Mouse (Mus musculus) 416B (cell line): Measurements from ENCODE around the gene Gtf3a.
"Not testable (repeated sequence)": the region's sequence is repeated elsewhere in the genome, so short reads cannot be mapped to it uniquely, and the experiment has no call there.

Experiments used
- DNase-seq: peaks from one replicate; pipeline ENCODE4 v3.0.0; 2011; ENCODE audit warnings: low read depth

Gene Gtf3a

DNA sequence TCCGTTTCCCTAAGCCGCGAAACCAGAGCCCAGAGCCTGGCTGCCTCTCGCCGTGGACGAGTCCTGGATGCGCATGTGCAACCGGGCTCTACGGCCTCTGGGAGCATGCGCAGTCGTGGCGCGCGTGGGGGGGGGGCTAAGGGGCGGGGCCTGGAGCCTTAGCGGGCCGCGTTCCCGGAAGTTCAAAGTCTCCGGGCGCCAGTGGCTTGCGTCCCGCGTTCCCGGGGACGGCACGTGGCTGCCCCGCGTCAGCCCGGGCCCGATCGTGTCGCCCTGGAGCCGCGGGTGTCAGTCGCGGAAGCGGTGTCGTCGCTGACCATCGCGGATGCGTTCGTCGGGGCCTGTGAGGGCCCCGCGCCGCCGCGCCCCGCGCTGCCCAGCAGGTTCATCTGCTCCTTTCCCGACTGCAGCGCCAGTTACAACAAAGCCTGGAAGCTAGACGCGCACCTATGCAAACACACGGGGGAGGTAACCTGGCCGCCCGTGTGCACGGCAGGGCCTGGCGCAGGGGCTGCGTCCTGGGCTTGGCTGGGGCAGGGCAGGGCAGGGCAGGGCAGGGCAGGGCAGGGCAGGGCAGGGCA lies at the start of gene Gtf3a:
Gene Gtf3a, plus strand, starts transcription at position 150 of the 581 bp plus-strand sequence.
- peak; percentile 91 for DNase-seq

DNA sequence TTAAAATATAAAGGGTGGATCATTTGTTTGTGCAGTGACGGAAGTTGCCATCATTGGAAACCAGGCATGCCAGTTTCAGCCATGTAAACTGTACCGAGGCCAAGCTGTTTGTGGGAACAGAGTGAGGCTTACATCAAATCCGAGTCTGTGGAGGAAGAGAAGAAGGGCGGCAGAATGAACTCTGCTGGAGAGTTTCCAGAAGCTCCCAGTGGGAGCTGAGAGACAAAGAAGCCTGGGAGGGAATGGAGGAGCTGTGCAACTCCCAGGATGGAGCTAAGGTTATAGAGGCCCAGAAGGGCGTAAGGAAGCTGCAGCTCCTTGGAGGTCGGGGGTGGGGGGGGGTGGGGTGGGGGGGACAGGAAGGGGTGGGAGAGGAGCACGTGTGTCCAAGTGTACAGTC lies 48.1 kb upstream of the Gtf3a start:
- no peak for DNase-seq

DNA sequence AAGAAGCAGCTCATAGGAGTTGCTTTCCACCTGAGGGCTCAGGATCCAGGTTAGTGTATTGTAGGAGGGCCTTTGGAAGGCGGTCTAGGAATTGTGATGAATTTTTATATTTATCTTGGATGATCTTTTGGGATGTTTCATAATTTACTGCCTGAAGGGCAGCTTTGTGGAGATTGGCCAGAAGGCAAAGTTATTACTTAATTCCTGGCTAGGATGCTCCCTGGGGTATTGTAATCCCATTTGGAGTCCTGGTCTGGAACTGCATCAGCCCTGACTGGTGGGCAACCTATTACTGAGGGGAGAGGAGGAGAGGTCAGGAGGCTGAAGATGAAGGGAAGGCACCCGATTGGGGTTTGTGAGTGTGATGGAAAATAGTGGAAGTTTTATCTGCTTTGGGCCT lies 47.0 kb upstream of the Gtf3a start:
- DNase-seq: no peak

DNA sequence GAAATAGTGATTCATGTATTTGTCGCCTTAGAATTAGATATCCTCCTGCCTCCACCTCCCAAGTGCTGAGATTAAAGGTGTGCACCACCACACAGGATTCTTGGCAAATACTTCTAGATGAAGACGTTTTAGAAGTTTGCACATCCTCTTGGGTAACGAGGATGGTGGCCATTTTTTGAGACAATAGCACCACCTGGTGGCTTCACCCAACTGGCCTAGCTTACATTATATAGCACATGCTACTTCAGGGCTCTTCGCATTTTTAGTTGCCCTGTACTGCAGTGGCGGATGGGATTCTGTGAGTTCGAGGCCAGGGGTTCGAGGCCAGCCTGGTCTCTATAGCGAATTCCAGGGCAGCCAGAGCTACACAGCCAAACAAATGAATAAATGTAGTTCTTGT lies 44.1 kb upstream of the Gtf3a start:
- DNase-seq: peak; percentile 93

DNA sequence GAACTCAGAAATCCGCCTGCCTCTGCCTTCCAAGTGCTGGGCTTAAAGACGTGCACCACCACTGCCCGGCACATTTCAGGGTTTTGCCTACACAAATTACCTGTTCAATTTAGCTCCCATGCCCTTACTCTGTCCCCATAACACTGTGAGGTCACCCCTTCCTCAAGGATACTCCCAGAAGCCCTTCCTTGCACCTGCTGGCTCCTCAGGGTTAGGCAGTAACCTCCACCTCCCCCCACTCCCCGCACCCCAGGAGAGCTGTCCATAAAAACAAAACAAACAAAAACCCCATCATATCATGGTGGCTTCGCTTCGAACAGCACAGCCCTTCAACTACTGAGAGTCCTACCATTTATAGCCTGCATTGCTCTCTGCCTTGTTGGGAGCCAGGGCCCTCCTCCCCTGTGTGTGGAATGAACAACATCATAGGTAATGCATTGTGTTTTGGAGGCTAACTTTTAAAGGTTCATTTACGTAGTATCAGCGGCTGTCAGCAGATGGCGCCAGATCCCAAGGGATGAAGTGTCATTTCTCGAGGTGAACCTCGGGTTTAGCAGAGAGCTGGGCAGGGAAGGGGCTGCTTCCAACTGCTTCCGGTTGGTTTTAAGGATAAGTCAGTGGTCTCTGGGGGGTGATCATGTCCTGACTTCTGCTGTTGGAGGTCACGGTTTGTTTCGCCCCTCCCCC lies 42.8 kb upstream of the Gtf3a start:
- peak; percentile 80 for DNase-seq

DNA sequence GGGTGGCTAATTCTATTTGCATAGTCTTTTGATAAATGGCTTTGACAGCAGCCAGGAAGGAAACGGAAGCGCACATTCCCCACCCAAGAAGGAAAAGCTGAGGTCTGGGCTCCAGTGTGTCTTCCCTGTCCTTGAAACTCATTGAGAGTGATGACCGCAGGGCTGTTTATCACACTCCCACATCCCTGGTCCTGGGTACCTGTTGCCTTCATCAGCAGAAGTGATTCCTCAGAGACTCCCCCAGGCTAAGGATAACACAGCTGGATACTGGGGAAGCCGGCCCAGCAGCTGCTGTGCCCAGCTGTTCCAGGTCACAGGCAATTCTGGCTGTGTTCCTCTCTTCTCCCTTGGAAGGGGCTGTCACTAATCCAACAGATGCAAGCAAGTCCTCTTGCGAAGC lies 40.9 kb upstream of the Gtf3a start:
- no peak for DNase-seq

DNA sequence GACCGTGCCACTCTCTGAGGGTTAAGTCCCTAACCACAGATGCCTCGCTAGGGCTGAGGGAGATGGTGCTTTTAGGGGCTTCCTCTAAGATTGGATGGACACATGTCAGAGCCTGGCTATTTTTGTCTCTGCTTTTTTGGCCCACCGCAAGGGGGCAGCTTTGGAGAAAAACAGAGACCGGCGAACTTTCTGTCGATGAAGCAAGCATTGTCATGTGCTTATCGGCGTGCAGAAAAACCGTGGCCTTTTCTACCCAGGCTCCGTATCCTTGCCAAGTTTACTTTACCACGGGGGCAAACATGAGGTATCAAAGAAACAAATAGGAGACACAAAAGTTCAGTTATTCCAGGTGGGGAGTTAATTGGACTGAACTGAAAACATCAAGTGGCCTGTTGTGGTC lies 39.8 kb upstream of the Gtf3a start:
- no peak for DNase-seq

DNA sequence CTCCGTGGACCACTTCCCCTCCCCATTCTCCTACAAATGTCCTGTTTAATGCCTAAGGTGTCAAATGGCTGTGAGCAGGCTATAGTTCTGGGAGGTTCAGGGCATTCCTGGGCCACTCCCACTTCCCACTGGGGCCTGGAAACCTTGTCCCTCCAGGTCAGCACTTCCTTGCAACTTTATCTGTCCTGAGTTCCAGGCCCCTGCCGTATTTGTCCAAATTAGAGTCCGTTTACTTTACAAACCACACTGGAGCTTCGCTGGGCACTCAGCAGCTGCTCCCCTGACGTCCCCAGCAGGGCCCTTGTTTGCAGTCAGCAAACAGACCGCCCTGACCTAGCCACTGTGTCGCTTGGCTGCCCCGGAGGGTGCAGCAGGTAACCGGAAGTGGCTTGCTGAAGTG lies 36.3 kb upstream of the Gtf3a start:
- peak; percentile 46 for DNase-seq

DNA sequence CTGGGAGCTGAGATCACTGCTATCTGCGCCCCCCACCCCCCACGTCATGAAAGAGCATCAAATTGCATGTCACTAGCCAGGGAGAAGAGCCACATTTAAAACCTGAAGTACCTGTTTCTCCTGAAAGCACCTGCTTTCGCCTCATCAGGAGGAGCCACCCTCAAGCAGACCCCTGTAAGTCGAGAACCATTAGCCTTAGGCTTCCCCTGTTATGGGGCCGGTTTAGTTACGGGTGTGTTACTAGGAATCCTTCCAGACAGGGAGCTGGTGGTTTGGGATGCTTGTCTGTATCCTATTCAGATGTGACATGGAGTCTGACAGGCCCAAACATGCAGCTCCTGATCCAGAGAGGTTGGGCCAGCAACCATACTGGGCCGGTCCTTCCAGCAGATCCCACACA lies 35.1 kb upstream of the Gtf3a start:
- no peak for DNase-seq

DNA sequence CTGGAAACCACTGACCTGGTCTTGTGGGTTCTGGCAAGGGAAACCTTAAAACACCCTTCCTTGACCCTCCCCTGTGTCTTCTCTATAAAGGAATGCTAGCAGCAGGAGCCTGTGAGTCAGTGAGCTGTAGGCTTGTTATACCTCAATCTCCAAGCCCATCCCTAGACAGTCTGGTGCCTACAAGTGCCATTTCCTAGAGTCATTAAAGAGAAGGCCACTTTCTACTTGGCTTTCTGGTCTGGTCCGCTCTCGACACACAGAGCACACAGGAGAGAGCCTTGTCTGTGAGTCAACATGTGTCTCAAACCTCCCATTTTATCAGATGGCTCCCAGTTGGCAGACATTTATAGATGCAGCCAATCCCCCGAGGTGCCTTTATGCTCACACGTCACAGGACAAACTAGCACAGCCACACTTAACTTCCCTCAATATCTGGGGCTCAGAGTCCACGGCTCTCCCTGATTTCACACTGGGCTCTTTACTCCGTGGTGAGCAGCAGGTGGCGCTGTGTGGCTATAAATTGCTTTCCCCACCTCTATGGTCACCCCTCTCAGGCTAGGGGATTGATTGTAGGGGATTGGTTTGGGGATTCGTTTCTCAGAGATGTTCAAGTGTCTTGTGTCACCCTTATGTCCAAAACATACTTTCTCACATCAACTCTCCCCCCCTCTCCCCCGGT lies 34.2 kb upstream of the Gtf3a start:
- DNase-seq: peak; percentile 73

DNA sequence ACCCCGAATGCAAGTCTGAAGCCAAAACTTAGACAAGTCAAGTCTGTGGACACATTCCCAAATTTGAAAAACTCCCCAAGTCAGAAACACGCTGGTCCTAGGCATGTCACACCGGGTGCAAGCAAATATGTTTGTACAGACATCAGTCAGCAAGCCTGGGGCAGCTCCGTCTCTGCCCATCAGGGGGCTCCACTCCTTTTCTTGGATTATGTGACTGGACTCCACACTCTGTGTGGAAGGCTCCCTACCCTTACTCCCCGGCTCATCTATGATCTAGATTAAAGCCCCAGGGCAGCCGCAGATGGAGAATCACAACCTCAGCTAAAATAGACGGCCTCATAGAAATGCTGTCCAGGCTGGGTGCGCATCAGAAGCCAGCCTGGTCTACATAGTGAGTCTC lies 32.2 kb upstream of the Gtf3a start:
- DNase-seq: peak; percentile 33

DNA sequence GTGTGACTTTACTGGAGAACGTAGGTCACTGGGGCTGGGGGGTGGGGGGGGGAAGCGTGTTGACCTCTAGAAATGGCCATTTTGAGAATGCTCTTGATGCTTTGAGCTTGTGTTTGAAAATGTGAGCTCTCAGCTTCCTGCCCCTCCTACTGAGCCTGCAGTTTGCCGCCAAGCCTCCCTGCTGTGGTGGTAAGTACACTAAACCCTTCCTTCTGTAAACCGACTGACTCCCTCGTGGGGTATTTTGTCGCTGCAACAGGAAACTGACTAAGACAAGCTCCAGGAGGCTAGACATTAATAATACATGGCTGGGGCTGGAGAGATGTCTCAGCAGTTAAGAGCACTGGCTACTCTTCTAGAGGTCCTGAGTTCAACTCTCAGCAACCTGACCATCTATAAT lies 31.7 kb upstream of the Gtf3a start:
- DNase-seq: peak; percentile 97

DNA sequence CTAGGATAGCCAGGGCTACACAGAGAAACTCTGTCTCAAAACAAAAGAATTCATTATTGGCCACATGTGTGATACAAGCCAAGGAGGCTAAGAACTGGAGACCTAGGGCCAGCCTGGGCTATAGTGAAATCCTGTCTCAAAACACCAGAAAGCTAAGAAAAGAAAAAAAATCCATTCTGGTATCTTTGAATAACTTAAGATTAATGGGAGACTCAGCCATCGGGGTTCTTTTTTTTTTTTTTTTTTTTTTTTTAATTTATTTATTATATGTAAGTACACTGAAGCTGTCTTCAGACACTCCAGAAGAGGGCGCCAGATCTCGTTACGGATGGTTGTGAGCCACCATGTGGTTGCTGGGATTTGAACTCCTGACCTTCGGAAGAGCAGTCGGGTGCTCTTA lies 31.1 kb upstream of the Gtf3a start:
- not testable (repeated sequence) for DNase-seq

DNA sequence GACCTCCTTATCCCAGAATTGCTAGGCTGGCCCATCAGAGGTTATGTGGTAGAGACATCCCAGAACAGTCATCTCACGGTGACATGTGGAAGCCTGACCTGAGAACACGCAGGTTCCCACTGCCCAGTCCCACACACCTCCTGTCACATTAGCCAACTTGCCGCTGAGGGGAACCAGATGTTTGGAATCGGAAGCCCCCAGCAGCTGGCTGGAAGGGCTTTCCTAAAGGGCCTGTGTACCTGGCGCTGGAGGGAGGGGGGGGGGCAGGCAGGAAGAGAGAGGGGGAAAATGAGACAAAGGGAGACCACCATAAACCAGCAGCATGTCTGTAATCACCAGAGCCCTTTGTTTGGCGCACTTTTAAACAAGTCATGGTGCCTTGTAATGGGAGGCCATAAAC lies 28.6 kb upstream of the Gtf3a start:
- no peak for DNase-seq

DNA sequence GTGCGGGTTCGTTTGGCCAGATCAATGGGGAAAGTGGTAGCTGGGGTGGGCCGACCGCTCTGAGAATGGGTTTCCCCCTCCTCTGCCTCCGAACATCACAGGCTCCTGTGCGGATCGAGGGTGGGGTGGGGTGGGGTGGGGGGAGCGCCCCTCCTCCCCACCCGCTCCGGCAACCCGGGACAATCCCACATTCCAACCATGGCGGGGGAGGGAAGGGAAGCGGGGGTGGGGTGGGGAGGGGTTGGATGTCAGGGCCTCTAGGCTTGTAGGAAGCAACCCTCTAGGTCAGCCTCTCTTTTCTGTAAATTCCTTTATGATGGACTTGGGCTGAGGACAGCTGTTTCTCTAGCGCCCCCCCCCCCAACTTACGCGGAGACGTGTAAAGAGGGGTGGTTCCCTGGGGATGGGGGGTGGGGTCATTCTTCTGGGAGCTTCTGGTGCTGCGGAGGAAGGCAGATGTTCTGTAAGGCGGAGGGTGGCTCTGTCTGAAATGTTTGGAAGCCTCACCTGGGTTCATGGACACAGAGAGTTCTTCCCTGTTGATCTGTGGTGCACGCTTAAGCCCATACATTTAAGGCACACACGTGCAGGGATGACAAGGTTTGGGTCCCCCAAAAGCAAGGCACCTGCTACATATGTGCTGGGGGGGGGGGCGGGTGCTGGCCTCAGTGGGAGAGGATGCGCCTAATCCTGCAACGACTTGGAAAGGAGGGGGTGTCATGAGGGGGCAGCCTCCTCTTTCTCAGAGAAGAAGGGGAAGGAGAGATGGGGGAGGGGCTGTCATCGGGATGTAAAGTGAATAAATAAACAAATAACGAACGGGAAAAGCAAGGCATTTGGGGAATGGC lies 27.9 kb upstream of the Gtf3a start:
- no peak for DNase-seq

DNA sequence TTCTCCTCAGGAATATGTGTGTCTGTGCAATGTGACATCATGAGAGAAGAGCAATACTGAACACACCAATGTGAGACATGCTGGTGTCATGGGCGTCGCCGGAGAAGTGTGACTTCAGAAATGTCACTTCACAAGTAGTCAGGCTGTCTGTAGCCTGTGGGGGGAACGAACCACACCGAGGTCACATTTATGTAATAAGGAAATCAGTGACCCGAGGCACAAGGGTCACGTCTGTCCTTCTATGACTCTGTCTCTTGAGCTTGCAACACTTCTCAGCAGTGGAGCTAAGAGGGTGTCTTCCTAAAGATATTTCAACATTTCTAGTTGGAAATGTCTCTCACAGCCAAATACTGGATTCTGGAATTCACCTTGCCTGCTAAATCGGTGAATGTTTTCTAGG lies 27.2 kb upstream of the Gtf3a start:
- peak; percentile 50 for DNase-seq

DNA sequence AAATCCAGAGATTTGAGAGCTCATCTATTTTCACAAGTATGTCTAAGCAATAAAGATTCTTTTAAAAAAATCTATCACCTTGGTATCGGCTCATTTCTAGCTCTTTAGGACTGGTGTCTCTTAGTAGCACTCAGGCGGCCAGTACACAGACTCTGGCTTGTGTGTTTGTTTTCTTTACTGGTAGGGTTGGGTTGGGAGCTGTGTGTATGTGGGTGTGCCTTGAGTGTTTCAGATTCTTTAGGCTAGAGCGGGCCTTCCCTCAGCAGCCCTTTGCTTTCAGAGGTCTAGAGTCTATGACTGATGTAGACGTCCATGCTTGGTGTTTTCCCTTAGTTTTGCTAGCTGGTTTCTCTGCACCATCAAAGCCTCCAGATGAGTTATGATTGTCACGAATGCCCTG lies 24.9 kb upstream of the Gtf3a start:
- no peak for DNase-seq

DNA sequence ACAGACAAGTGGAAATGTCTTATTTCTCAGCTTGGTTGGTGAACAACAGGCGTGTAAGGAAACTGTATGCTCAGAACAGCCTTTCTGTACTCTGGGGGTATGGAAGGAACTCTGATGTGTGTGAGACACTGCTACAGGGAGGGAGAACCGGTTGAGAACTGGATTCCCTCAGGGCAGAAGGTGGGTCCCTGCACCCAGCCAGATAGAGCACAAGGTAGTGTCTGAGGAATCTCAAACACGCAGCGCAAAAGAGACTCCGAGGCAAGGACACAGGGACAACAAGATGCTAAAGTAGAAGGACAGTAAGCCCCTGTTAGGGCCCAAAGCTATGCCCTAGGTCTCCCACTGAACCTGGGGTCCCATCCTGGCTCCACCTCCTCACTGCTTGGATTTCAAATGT lies 21.8 kb upstream of the Gtf3a start:
- no peak for DNase-seq

DNA sequence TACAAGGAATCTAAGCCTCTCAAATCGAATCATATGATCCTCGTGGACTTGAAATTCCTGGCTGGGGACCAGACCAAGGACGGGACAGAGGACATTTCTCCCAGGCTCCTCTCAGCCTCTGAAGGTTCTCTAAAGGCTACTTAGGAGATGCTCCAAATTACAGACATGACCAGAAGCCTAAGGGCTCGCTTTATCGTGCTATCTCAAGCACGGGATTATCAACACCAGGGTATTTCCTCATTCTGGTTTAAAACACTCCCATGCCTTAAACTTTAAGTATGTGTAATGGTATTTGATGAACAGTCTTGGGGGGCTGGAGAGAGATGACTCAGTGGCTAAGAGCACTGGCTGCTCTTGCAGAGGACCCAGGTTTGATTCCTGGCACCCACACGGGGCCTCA lies 17.0 kb upstream of the Gtf3a start:
- DNase-seq: no peak

DNA sequence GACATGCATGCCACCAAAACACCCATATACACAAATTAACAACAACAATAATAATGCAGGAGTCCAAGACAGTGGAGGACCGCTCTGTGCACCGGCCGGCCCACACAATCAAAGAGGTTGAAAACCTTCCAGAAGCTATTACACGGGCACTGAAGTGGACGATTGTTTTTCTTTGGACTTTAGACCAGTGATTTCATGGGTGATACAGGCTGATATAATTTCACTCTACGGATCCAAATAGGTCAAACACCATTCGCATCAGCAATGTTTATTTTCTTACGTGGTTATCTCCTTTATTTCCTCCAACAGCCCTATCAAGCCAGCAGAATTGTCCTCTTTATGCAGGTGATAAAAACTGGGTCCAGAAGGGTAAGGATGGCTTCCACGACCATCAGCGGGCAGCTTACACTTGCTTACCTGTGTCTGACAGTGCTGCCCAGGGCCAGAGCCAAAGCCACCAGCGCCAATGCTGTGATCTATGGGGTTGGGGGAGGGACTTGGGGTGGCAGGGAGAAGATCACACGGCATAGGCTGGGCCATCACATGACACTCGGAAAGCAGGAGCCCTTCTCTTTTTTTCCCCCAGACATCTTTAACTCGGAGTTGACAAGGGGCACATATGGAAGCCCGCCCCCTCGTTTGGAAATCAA lies 16.4 kb upstream of the Gtf3a start:
- no peak for DNase-seq

DNA sequence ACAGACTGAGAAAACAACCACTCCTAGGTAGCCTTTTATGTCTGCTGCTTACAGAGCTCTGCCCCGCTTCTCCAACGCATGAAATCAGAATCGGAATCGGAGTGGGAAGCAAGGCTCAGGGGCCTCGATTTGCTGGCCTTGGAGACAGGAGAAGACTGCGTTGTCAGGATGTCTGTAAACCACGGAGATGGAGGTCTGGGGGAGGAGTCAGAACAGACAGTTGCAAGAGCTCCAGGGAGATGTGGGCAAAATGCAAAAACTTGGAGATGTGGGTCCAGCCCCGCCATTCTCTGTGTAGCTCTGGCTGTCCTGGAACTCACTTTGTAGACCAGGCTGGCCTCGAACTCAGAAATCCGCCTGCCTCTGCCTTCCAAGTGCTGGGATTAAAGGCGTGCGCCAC lies 15.0 kb upstream of the Gtf3a start:
- DNase-seq: no peak
